Mouse (Mus musculus) forelimb bud, embryonic 11.5 days (tissue): ENCODE results near the gene 2310057M21Rik.
"Not testable (repeated sequence)": the region's sequence is repeated elsewhere in the genome, so short reads cannot be mapped to it uniquely, and the experiment has no call there.

ENCODE experiments used
- DNase-seq: peaks from one replicate; pipeline ENCODE4 v3.0.0-alpha.2; 2012; ENCODE audit warnings: low read depth, low spot score

Gene 2310057M21Rik

DNA sequence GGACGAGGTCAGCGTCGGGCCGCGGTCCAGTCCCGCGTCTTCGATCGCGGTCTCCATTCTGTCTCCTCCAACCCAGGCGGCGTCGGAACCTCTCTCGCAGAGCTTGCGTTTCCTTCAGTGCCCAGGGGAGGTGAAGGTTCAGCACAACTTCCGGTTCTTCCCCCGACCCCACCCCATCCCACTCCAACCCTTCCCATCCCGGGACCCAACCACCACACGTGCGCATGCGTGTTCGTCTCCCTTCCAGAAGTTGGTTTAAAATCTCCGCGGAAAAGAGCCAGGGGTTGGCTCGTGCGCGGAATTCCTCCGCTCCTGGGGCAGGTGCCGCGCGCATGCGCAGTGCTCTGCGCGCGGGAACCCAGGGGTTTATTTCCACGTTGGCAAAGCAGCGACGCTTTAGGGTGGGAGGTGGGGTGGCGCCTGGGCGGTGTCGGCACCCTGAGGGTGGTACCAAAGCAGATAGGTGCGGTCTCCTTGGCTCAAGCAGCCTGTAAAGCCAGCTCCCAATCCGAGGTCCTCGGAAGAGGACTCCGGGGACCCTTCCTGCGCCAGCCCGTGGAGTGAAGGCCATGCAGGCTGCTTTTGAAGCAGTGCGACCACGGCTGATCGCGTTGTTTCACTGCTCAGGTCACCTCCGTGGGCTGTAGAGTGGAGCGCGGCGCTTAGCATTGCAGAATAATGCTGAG lies at the start of gene 2310057M21Rik:
TSS of gene 2310057M21Rik (minus strand) at position 145 of the 686 bp plus-strand sequence.
- DNase-seq: peak; percentile 99

DNA sequence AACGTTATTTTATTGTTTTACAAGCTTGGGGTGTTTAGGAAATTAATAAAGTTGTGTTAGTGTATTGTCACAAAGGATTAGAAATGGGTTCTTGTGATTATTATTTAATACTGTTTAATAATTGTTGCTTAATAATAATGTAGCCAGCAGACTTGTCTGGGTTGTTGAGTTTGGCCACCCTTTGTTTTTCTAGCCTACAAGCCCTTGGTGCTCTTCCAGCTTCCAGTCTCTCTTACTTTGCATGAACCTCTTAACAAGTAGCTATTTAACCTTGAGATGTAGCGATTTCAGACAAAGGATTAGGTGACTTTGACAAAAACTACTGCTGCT lies 49.3 kb upstream of the 2310057M21Rik start:
- no peak for DNase-seq

DNA sequence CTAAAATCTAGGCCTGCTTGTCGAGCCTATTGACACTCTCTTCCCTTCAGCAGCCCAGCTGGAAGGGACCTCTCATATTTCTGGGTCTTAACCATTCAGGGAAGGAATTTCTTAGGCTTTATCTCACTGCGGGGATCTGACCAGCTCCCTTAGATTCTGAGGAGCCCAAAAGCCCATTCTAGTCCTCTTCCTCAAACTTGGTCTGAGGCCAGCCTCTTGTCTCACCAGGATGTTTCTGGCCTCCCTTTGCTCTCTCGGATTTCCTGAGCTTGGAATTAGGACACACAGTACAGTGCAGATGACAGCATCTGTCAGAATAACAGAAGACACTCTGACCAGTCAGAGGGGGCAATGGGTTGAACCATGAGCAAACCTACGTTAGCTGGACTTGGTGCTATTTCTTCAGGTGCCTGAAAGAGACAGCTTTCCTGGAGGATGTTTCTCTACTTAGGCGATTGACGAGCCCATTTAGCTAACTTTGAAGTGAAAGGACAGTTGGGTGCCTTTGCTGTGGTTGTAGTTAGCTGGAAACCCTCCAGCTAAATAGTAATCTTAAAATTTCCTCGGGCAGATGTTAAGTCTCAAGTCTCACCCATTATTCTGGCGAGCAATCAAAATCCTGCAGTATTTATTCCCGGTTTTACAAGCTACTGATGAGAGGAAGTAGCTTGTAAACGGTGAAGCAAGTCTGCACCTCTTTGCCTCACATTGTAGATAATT lies 48.8 kb upstream of the 2310057M21Rik start:
- peak; percentile 44 for DNase-seq

DNA sequence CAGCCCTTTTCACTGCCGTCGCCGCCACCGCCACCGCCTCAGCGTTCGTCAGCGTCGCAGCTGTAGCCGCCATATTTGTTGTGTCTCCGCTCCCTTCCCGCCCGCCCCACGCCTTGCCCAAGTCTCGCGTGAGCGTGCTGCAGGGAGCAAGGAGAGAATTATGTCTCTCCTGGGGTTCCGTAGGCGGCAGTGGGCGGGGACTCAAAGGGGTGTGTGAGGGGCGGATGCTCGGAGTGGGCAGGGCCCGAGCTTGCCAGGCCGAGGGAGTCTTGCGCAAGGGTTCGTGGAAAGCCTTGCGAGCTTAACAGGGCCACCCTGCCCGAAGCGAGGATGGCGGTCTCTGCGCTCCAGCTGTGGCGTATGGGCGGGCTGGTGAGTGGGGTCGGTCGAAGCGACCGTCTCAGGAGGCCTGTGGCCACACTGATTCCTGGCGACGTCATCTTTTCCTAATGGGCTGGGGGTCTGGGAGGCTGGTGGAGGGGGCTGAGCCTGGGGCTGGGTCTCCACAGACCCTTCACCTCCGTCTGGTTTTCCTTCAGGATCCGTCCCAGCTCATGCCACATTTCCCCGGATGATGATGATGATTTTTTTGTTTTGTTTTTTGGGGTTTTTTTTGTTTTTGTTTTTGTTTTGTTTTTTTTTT lies 48.0 kb upstream of the 2310057M21Rik start, which contains the start of the genes Ikzf5 and Acadsb:
TSS of gene Ikzf5 (minus strand) at position 106 of the 643 bp plus-strand sequence.
TSS of gene Acadsb (plus strand) at position 186 of the 643 bp plus-strand sequence.
- peak; percentile 97 for DNase-seq

DNA sequence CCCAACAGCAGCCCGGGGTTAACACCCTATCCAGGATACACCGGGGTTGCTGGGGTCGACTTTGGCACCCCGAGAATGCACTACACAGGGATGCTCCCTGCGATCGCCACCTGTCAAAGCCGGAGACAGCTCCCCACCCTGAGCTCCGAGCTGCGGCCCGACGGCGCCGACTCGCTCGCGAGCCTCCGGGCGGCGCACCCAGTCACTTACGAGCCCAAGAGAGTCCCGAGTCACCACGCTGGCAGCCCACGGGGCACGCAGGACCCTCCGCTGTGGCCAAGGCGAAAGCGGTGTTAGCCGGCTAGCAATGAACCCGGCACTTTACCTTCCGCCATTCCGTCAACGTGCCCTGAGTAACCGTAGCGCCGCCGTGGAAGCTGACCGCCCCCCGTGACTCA lies 47.4 kb upstream of the 2310057M21Rik start:
- DNase-seq: peak; percentile 11

DNA sequence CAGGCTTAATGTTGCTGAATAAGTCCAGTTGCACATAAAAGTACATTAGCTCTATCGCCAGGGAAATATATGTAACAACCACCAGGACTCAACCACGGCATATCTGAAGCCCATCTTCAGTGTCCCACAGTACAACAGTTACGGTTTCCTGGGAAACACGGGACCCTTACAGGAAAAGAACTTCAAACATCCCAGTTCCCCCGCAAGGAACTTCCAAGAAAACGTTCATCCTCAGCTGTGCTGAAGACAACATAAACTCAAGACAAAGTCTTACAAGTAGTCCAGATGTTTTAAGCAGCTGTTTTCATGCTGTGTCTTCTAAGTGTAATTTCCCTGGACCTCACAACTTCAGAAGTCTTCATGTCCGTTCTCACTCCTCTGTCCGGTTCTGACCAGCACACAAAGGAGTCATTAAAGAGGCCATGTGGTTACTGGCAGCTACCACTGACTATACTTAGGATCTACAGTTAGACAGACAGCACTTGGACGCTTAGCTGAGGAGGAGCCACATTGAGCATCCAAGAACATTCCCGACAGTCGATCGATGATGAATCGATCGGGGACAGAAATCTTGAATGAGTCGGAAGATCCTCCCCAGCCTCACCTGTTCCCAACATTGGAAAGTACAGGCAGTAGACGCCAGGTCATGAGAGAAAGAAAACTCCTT lies 46.9 kb upstream of the 2310057M21Rik start:
- peak; percentile 44 for DNase-seq

DNA sequence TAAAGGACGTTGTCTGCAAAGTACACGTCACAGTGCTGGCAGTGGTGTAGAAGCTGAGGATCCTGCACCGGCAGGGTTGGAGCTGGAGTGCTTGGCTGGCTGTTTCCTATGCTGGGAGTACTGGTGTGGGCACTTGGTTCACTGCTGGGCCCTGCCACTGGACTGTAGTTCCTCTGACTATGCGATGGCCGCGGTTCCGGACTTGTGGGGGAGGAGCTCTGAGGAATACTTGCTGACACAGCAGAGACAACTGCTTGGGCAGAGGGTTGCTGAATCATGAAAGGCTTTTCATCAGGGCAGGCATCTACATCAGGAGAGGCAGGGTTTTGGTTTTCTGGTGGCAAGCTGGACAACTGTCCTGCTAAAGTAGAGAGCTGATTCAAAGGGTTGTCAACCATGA lies 29.2 kb upstream of the 2310057M21Rik start:
- DNase-seq: not testable (repeated sequence)

DNA sequence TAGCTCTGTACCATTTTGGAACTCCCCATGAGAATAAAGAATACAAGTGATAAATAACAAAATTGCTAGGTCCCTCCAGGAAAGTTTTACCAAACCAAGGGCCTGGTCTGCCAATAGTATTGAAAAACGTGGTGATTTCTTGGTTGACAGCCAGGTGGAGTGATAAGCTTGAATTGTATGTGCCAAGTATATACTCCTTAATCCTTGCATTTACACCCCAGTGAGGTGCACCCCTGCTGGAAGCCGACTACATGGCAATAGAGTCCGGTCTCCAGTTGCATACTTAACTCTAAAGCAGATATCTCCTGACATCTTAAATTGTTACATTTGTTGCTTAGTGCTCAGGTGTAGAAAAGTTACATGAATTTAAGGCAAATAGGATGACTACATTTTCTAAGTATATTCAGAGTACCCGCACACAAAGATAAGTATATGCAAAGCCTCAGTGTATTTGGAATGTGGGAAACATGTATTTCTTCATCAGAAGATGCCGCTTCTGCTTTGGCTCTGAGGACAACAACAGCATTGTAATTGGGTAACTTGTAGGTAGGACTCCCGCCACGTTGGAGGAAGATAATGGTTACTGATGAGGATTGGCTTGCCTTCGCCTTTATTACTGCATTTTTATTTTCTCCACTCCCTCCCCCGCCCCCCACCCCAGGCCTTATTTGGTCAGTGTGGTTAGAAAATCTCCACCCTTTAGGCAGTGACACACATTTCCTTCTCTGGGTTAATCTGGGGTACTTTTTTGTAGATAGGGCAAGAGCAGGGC lies 9.5 kb upstream of the 2310057M21Rik start:
- DNase-seq: peak; percentile 10

DNA sequence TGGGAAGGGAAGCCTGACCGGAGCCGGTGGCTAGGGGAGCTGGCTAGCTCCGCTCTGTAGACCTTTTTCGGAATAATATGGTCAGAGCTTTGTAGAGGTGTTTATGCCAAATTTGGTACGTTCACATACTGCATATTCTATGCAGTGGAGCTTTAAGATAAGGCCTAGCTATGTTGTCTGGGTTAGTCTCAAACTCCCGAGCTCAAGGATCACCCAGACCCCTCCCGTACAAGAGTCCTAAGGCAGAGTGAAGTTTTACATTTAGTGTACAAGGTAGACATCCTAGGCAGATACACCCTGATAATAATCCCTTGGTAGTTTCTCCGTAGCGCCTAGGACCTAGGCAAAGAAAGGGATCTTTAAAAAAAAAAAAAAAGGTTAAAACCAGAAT lies 8.9 kb upstream of the 2310057M21Rik start:
- DNase-seq: no peak

DNA sequence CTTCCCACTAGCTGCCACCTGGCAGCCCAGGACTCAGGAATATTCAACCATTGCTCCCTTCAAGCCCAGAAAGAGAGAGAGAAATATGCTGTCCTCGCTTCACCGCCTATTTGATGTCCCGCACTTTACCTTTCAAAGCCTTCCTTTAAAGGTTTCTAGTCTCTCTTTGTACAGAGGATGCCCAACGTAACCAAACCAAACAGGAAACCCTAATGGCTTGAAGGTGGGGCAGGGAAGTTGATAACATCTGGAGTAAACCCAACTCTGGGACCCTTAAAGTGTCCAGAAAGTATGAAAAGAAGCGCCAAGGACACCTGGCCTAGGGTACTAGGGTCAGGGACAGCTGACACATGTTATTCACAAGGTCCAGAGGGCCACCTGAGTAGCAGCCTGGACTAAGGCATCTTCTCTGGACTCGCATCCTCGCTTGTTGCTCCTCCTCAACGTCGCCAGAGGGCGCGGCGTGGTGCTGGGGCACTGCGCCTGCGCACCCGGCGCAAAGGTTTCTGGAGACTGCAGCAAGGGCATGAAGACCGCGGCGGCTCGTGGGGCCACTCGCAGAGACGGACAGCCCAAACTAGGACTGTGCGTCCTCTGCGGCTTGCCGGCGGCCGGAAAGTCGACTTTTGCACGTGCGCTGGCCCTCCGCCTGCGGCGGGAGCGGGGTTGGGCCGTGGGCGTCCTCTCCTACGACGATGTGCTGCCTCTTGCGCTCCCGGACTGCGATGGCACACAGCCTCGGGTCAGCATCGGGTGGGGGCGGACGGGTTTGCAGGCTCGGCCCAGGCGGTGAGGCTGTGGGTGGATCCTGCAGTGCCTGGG lies 8.3 kb upstream of the 2310057M21Rik start, which contains the start of gene Pstk:
TSS of gene Pstk (plus strand) at position 494 of the 822 bp plus-strand sequence.
- peak; percentile 94 for DNase-seq

DNA sequence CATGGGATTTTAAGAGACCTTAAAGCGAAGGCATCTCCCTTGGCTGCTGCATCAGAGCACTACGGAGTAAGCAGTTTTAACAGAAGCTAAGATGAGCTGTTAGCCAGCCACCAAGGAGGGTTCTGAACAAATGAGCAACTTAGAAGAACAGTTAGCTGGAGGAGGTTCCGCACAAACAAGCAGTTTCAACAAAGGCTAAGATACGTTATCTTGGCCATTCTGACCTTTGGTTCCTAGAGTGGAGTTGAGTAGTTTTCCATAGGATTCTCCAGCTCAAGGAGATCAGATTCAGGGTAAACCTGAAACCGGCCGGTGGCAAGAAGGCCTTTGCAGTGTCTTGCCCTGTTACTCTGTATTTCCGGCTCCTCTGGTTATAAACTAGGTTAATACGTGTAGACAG lies 1.6 kb upstream of the 2310057M21Rik start:
- DNase-seq: no peak

DNA sequence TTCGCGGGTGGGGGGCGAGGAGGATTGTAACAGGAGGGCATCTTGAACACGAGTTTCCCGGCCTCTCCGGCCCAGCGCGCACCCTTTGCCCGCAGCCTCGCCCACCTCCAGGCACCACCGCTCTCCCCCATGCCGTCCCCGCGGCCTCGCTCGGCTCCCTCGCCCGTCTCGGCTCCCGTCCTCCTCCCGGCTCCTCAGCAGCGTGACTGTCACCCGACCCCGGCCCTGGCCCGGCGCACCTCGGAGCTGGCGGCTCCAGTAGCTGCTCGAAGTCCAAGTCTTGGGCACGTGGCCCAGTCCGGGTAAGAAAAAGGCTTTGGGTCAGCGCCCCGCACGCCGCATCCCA lies 317 bp downstream of the 2310057M21Rik start:
- DNase-seq: no peak

DNA sequence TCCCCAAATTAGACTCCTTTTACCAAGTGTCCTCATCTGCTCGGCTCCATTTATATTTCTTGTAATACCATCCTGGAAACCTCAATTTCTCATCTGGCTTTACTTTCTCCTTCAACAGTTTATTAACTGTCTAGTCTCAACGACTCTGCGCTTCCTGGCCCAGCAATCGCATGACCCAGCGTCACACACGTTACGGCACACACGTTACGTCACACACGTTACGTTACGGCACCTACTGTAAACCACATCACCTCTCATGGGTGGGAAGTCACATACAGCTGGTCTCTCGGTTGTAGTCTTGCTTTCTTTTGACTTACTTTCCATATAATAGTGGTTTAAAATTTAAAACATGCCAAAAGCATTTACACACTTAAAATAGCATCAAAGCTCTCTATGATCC lies 6.5 kb downstream of the 2310057M21Rik start:
- DNase-seq: no peak

DNA sequence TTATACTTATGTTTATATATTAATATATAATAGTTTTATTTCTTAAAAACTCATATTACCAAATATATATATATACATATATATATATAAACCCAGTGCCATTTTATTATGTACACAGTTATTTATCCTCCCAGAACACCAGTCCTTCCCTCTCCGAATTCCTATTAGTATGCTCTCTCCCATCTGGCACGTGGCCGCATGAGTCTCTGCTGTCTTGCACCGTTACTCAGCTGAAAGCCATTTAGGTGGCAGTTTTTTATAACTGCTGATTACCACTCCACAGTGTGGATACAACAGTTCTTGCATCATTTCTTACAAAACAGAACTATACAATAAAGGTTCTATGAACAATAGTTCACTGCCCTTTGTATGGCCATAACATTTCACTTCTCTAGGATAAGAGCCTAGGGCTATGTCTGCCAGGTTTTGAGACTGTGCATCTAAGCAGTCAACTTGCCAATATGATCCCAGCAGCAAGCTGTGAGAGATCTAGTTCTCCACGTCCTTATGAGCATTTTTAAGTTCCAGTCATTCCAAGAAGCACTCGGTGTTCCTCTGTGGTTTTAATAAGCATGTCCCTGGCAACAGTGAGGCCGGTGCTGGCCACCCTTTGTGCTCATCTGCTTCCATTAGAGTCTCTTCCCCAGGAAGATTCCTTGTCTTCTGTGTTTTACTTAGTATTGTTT lies 16.6 kb downstream of the 2310057M21Rik start:
- no peak for DNase-seq

DNA sequence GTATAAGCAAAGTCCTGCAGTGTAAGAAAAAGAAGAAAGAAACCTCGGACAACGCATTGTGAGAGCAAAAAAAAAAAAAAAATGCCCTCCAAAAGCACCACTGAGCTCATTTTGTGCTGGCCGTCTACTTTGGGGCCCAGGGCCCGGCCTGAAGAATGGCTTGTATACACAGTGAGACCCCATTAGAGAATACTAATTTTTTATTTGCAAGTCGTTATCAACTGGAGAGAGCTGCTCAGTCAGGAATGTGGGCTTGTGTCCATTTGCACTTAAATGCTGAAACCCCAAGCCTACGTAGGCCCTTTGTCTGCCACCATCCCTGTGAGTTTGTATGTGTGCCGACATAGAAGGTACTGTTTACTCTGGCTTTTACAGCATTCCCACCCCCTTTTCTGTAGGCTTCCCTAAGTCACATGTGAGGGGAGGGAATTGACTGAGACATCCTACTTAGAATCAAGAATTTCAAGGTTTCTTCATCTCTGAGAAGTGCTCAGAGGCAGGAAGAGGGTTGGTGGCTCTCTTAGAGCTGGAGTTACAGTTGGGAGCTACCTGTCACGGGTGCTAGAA lies 25.0 kb downstream of the 2310057M21Rik start:
- no peak for DNase-seq

DNA sequence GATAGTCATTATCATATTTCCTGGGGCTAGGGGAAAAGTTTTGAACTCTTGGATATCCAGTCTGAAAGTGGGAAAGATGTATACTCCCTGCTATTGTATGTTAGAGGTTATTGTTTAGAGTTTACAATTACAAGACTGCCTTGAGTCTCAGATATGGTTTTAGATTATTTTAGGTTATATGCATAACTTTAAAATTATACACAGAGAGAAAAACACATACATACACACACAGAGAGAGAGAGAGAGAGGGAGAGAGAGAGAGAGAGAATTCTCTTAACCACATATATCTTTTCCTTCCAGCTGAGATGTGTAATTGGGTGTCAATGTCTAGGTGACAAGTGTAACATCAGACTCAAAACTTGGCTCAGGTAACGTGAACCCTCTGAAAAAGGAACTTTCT lies 29.0 kb downstream of the 2310057M21Rik start, which contains the start of gene Fam24a:
TSS of gene Fam24a (plus strand) at position 301 of the 400 bp plus-strand sequence.
- DNase-seq: no peak

DNA sequence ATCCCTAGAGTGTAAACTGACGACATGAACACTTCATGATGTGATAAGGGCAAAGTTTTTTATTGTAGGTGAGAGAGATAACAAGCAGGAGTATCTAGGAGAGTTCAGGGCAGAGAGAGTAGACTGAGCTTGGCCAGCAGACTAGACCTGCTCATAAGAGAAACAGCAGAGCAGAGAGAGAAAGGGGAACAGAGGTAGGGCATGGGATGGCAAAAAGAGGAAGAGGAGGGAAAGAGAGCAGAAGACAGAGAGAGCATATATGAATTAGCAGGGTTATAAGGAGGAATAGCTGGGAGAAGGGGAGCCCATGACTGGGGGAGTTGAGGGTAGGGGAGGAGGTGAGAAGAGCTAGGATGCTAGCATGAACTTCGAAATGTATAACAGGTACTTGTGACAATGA lies 30.9 kb downstream of the 2310057M21Rik start:
- no peak for DNase-seq

DNA sequence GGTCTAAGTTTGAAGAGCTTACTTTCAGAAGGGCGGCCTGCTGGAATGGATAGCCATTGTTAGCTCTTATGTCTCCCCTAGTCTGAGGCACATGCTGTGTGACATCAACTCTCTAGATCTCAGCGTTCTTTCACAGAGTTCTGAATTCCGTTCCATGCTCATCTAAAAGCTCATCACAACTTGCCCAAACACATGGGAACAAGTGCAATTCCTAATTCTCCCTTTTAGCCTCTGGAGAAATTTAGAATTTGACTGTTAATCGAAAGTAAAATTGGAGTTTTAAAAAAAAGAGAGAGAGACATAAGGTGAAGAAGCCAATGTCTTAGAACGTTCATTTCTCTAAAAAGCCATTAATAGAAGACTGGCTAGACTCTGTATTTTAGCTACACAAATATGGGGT lies 33.1 kb downstream of the 2310057M21Rik start, which contains the start of gene Fam24b:
TSS of gene Fam24b (minus strand) at position 101 of the 400 bp plus-strand sequence.
- no peak for DNase-seq

DNA sequence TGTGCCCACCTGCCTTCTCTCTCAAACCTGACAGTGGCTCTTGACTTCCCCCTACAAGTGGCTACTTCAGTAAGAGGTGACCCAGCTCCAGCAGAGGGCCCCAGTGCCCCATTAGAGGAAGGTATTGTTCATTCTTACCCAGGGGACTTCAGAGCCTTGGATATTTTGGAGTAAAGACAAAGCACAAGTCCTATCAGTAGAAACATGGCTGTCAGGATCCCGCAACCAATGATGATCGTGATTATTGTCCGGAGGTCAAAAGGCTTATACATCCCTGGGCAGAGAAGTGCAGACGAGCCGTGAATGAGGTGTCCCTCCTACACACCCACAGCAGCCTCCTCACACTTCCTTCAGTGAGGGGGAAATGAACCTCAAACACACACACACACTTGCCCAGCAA lies 35.5 kb downstream of the 2310057M21Rik start:
- DNase-seq: no peak
